Mouse (Mus musculus): ENCODE measurements around the gene Rgl1.

Gene Rgl1

GRCm38 (mm10) chr1:152587431-152587830 lies 178.7 kb downstream of the Rgl1 start:
- no peak for DNase-seq (ENCODE audit: low spot score in 2 of 2)

DNA sequence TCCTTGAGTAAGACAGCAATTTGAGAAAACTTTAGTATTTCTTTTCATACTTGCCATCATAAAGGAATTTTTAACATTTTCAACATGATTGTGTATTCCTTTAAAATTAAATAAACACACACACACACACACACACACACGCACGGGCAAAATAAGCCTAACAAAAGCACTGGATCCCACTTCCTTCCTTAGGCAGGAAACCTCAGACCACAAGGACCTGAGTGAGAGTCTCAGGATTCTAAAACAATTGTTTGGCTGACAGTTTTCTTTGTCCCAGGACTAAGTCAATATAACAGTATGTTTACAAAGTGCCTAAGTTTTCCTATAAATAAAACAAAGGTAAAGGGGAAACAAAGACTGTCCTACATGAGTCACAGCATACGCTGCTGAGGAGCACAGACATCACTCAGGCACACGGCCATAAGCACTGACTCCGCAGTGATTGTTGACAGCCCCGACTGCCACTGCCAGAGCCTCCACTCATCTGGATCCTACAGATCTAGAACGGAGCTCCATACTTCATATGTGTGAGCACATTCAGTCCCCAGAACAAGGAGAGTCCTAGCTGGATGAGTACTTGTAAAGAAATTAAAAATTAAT lies 180.7 kb downstream of the Rgl1 start:
- peak in 1 of 2 experiments; percentile 25 for DNase-seq (ENCODE audit: low spot score in 2 of 2)

DNA sequence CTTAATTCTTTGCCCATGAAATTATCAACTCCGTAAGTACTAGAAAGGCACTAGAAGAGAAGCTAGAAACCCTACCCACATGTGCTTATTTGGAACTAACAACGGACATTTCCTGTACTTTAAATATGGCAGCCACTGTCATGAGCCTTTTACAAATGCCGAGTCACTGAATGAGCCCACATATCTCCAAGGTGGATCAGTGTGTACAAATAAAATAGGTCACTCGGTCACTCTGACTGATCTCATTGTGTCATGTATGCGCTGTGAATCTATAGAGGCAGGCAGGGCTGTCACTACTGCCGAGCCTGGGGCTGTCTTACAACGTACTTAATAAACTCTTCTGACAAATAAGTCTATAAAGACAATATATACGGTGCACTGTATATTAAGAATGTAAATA lies 181.2 kb downstream of the Rgl1 start:
- no peak for DNase-seq (ENCODE audit: low spot score in 2 of 2)

GRCm38 (mm10) chr1:152581127-152581905 lies 184.8 kb downstream of the Rgl1 start:
- DNase-seq (ENCODE audit: low spot score in 2 of 2): no peak

- no peak for DNase-seq (ENCODE audit: low spot score in 2 of 2)
These were observed 187.2 kb downstream of the Rgl1 start for GRCm38 (mm10) chr1:152578944-152579343.

GRCm38 (mm10) chr1:152578108-152578721 lies 187.9 kb downstream of the Rgl1 start:
- DNase-seq (ENCODE audit: low spot score in 2 of 2): no peak

- no peak for DNase-seq (ENCODE audit: low spot score in 2 of 2)
These were observed 189.5 kb downstream of the Rgl1 start for GRCm38 (mm10) chr1:152576614-152577144.

DNA sequence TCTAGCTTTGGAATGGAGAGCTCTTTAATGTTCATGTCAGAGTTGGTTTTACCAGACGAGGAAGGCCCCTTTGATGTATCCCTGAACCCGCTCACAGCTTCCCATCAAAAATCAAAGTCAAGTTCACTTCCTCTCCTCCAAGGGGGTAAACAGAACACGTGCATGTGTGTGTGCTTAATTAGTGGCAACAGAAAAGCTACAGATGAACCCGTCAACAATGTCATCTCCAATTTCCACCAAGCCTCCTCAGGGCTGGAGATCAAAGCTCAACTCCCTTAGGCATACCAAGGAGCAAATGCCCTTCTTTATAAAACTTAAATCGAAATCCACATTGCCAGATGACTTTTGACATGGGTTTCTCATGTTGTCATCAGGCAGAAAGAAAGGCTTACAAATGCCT lies 191.1 kb downstream of the Rgl1 start:
- DNase-seq (ENCODE audit: low spot score in 2 of 2): no peak

GRCm38 (mm10) chr1:152573470-152574059 lies 192.6 kb downstream of the Rgl1 start:
- no peak for DNase-seq (ENCODE audit: low spot score in 2 of 2)

DNA sequence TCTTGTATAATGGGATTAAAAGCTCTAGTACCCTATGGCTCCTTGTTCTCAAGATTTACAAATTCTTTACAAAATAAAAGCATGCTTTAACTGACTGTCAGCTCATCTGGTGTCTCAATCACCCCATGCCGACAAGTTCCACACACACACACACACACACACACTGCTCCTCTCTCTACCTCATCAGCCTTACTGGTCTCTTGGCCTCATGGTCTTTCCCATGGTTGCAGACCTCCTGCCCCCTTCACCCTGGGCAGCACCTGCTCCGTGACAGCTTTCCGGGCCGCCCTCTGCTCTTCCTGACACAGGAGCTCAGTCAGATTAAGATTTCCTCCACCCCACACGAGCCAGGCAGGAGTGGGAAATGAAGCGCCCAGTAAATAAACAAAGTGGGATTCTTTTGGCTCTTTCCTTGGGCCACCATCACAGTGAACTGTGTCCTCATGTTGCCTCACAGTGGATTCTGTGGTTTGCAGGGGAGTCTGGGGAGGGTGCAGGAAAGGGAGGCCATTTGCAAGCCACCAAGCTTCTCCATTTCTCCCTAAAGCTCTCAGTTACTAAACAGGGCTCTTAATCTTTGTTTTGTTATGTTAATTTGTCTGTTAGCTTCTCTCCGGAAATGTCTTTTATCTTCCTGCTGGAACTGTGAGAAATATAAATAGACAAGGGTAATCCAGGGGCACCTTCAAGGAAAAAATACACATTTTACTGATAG lies 193.2 kb downstream of the Rgl1 start:
- no peak for DNase-seq (ENCODE audit: low spot score in 2 of 2)

GRCm38 (mm10) chr1:152571340-152571739 lies 194.8 kb downstream of the Rgl1 start:
- DNase-seq (ENCODE audit: low spot score in 2 of 2): no peak

DNA sequence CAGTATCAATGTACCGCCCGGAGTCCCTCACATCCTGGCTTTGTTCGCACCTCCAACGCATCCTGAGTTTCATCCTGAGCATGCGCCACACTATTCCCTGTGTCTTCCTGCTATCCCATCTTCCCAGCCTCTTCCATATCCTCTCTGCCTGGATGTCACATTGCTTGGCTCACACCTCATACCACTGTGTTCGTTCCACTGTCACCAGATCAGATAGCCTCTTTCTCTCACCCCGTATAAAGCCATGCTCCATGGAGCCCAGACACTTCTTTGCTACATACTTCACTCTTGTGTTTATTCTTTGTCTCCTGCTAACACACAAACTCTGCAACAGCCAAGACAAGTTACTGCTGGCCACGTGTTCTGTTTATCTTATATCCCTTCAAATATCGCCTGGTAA lies 195.5 kb downstream of the Rgl1 start:
- DNase-seq (ENCODE audit: low spot score in 2 of 2): no peak

DNA sequence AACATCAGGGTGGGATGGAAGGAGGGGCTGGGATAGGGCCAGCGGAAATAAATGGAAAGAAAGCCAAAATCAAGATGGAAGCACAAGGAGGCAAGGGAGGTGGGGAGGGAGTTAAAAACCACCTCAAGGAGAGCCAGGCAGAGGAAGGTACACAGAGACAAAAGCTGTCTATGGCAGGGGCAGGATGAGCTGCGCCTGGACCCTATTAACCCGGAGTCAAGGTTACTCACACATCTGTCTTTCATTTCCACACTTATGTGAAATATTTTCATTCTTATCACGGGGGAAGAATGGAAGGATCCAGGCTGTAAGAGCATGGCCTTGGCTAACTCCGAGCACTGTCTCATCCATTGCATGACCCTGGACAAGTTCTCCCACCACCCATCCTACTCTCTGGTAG lies 202.9 kb downstream of the Rgl1 start:
- no peak for DNase-seq (ENCODE audit: low spot score in 2 of 2)

DNA sequence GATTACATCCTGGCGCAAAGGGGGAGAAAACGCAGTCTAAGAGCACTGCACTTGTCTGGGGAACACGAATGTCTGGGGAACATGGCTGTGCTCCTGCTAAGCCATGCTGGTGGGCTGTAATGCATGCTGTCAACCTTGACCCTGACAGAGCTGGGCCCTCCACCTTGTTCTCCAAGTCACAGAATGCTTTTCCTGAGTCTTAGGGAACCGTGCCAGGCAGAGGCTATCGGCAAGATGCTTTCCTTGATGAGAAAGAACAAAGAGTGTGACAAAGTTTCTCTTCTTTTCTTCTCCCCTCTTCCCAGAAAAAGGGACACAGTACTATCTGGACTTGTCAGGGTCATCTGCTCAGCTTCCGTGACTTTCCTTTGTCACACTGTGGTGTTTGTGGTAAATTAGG lies 203.3 kb downstream of the Rgl1 start:
- DNase-seq (ENCODE audit: low spot score in 2 of 2): no peak

DNA sequence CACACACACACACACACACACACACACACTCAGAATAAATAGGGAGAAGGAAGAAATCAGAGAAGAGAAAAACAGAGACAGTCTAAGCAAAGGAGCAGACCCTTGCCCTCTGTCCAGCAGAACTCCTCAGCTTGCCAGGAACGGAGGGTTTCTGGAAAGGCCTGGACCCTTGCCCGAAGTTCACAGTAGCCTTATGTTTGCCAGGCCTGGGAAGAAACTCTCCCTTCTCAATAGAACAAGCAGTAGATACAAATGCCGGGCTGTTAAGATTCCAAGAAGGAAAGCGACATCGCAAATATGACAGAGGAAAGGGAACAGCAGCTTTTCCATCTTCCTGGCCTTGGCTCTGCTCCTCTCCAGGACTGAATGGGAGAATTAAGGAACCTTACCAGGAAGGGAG lies 205.7 kb downstream of the Rgl1 start:
- no peak for DNase-seq (ENCODE audit: low spot score in 2 of 2)

GRCm38 (mm10) chr1:152556576-152557281 lies 209.4 kb downstream of the Rgl1 start:
- no peak for DNase-seq (ENCODE audit: low spot score in 2 of 2)

DNA sequence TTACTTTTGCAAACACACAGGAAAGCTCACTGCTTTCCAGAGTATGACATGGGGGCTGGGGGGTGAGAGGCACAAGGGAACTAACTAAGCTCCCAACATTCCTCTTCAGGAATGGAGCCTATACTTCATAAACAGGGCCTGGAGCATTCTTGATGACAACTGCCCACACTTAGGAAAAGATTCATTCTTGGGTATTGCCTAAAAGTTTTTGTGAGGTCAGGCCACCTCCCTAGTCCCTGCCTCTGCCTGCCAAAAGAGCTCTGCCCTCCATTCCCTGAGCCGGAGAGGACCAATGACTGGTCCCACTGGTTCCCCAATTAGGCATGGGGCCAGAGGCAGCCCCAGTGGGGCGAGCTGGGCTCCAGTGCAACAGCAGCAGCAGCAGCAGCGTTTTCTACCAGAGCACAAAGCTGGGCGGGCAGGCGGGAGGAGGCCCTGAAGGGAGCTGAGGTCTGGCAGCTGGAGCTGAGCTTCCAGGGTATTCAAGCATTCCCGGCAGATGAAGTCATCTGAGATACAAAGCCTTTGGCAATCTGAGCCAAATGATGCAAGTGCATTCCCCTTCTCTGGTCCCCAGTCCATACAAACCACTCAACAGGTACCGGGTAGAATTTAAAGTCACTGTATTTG lies 210.1 kb downstream of the Rgl1 start:
- DNase-seq (ENCODE audit: low spot score in 2 of 2): no peak

DNA sequence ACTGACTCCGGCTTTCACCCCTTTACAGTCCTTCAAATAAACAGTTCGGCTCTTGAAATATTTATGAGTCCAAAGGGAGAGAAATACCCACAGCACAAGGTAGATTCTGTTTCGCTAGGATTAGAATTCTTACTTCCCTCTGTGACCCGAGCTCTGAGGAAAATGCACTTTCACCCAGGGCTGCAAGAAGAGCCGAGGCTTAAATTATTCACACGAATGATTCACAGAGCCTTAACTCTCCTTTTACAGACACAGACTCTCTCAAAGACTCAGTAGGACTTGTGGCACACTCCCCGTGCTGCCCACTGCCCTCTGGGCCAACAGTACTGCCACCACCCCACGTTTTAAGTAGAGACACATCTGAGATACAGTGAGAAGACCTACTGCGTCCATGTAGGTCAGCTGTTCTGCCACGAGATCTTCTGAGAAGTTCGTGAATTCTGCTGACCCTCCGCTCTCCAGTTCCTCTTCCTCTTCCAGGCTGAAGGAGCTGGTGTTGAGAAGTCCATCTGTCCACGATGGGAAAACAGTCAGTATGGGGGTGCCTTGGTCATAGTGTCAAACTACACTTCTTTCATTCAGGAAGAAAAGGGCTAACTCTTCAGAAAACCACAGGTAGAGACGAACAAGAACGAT lies 212.1 kb downstream of the Rgl1 start:
- no peak for DNase-seq (ENCODE audit: low spot score in 2 of 2)

DNA sequence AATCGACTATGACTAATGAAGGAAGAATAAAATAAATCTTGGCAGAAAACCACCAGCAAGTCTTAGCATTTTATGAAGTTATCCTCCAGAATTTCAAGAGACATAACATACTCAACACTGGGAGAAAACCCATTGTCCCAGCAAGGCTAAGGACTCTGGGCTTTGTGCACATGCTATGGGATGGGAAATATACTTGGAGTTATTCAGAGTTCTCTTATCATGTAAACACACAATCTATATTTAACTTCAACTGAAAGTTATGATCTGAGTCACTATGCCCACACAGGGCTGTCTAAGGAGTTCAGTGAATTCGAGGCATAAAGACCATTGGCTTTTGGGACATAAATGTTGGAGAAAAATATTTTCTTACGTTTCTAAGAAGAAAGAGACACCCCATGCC lies 215.2 kb downstream of the Rgl1 start:
- DNase-seq (ENCODE audit: low spot score in 2 of 2): no peak

- DNase-seq (ENCODE audit: low spot score in 2 of 2): no peak
These were observed 215.6 kb downstream of the Rgl1 start for GRCm38 (mm10) chr1:152550544-152550943.

Data from natural killer cell, adult 2 months (primary cell).